Comparison of ENCODE assay signal across 7 mouse cellular contexts in the genomic region with DNA sequence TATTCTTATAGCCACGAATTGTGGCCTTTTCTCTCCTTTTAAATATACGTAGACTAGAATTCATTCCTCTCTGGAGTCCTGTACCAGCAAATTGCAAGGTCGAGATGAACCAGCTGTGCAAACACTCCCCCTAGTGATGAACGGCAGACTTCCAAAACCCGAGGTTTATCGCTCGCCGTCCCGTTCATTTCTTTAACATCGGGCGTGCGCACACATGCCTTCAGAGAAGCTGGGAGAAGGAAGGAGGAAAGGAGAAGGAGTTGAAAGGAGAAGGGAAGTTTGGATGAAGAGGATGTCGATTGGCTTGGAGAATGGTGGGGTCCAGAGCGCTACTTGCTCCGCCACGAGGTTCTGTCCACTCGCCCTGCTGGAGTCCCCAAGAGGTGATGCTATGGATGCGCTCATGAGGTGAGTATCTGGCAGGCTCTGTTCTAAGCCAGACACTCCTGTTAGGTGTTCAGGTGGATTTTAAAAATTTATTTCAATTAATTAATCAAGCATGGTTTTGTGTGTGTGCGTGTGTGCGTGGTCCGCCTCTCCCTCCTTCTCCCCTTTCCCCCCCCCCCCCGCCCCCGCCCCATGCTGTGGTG. TPM values are rescaled to one million over a fixed set of nuclear protein-coding genes. Genes with fewer than 3 reads are reported as not detected.
DNase-seq lines count a peak whose midpoint lies in the region; ATAC-seq lines count a peak whose summit lies in the region.

No protein-coding gene starts in this region.

- H3K4me2 ChIP-seq in forebrain, embryonic 15.5 days (replicated peaks): peak overlapping the region; percentile 39
- peak overlapping the region; percentile 61 for H3K4me2 ChIP-seq in hindbrain, embryonic 15.5 days

- DNase-seq in NIH3T3 (ENCODE audit: low read depth): peak; percentile 64
- DNase-seq in cerebellum, adult 11-12 months: peak; percentile 32
- peak; percentile 57 to 67 for DNase-seq in layer of hippocampus, postnatal 36 days
- peak; percentile 74 for DNase-seq in lung, postnatal 25 days (ENCODE audit: low spot score)
- DNase-seq in right cerebral cortex, postnatal 14 days: peak; percentile 69

- no peak overlapping the region; the same call in 1 of the 2 replicates for H3K9ac ChIP-seq in forebrain, embryonic 15.5 days (replicated peaks)
- no peak overlapping the region for H3K9ac ChIP-seq in hindbrain, embryonic 15.5 days

- H3K27ac ChIP-seq in forebrain, embryonic 15.5 days (replicated peaks): no peak overlapping the region
- H3K27ac ChIP-seq in hindbrain, embryonic 15.5 days (replicated peaks): no peak overlapping the region

- H3K4me3 ChIP-seq in forebrain, embryonic 15.5 days: peak overlapping the region; percentile 20
- peak overlapping the region; percentile 31 for H3K4me3 ChIP-seq in hindbrain, embryonic 15.5 days

- 10% methylated on average over 23 of the region's 23 CpGs for WGBS in forebrain, embryonic 15.5 days
- WGBS in hindbrain, embryonic 15.5 days: 8% methylated on average over 21 of the region's 23 CpGs

- peaks cover 8% of the 10 kb centered on the region; the same call in 1 of the 2 replicates for H3K27me3 ChIP-seq in forebrain, embryonic 15.5 days
- H3K27me3 ChIP-seq in hindbrain, embryonic 15.5 days: peaks cover 2% of the 10 kb centered on the region; the same call in 1 of the 2 replicates

- no peaks in the 10 kb centered on the region for H3K36me3 ChIP-seq in forebrain, embryonic 15.5 days
- no peaks in the 10 kb centered on the region for H3K36me3 ChIP-seq in hindbrain, embryonic 15.5 days

- peaks cover 5% of the 10 kb centered on the region for H3K4me1 ChIP-seq in forebrain, embryonic 15.5 days
- peaks cover 11% of the 10 kb centered on the region for H3K4me1 ChIP-seq in hindbrain, embryonic 15.5 days (replicated peaks)

- ATAC-seq in forebrain, embryonic 15.5 days (replicated peaks): no peak
- peak; percentile 56; the same call in 1 of the 2 replicates for ATAC-seq in hindbrain, embryonic 15.5 days (ENCODE audit: low FRiP score, low read depth)

- no peaks in the 10 kb centered on the region for H3K9me3 ChIP-seq in forebrain, embryonic 15.5 days
- H3K9me3 ChIP-seq in hindbrain, embryonic 15.5 days: no peaks in the 10 kb centered on the region

RNA-seq across cellular contexts. Expression of a gene that starts 6.9 kb away (rescaled TPM):
- 4.0 and 9.0 TPM in 2 replicates for polyA plus RNA-seq in forebrain, embryonic 15.5 days (2015; fragmentation: Nextera tagmentation; extraction: Ambion mirVana)
- 7.0 and 9.7 TPM in 2 replicates for polyA plus RNA-seq in hindbrain, embryonic 15.5 days (2015; fragmentation: Nextera tagmentation; extraction: Ambion mirVana)
- total RNA-seq in layer of hippocampus, postnatal 36 days (2021): 1 to 10 TPM in 1 of 2 experiments, under 1 TPM in 1; 1.00 to 3.7 TPM

RNA-seq across cellular contexts. Expression of a gene that starts 8.0 kb away (rescaled TPM):
- 49.8 and 52.8 TPM in 2 replicates for polyA plus RNA-seq in forebrain, embryonic 15.5 days (2015; fragmentation: Nextera tagmentation; extraction: Ambion mirVana)
- polyA plus RNA-seq in hindbrain, embryonic 15.5 days (2015; fragmentation: Nextera tagmentation; extraction: Ambion mirVana): 73.3 and 79.7 TPM in 2 replicates
- 10 to 100 TPM; 44.8 to 46.5 TPM for total RNA-seq in layer of hippocampus, postnatal 36 days (2021)
